Mouse (Mus musculus): ENCODE measurements around the gene Ebf3. TPM values are rescaled to one million over a fixed set of nuclear protein-coding genes. Genes with fewer than 3 reads are reported as not detected.

Ebf3 gene
- total and polyA plus RNA-seq, 3 experiments: 5.0 to 7.5 (median 6.1) TPM

GRCm38 (mm10) chr7:137289290-137289957 lies 24.8 kb downstream of the Ebf3 start:
- DNase-seq: no peak
- no peak overlapping the region for H3K4me3 ChIP-seq

GRCm38 (mm10) chr7:137278171-137278570 lies 36.1 kb downstream of the Ebf3 start:
- peak; percentile 43 to 73 for DNase-seq
- TF ChIP-seq POLR2A (IDR thresholded peaks at IDR 0.05; ENCODE audit: insufficient read depth, low read depth, low read length): no peak
- 0 out of 2 replicates have a peak, but pooled peaks have one; percentile 40 for TF ChIP-seq EP300 (IDR thresholded peaks at IDR 0.05; ENCODE audit: insufficient read depth, low read depth, low read length)
- no peak for TF ChIP-seq CTCF (IDR thresholded peaks at IDR 0.05)
- 46% methylated on average over 7 of the region's 7 CpGs for WGBS
- Histone ChIP-seq H3K4me3 (no peak overlapping the region), H3K4me1 (ENCODE audit: control insufficient read depth, insufficient read depth, low read length) (peaks cover 16% of the 10 kb centered on the region), H3K27ac (no peak overlapping the region), H3K79me2 (replicated peaks; ENCODE audit: control insufficient read depth, insufficient read depth, low read length) (no peaks in the 10 kb centered on the region), H3K9ac (ENCODE audit: low read depth, low read length) (no peak overlapping the region), H3K36me3 (ENCODE audit: control insufficient read depth, insufficient read depth, low read length) (no peaks in the 10 kb centered on the region), H3K27me3 (ENCODE audit: control insufficient read depth, insufficient read depth, low read length) (no peaks in the 10 kb centered on the region)
- intact Hi-C loops (cut with DNase I): no loop called here

More at GRCm38 (mm10) chr7:137289290-137289957, 24.8 kb downstream of the Ebf3 start:
- Histone ChIP-seq H3K79me2 (replicated peaks; ENCODE audit: control insufficient read depth, insufficient read depth, low read length) (no peaks in the 10 kb centered on the region), H3K27ac (no peak overlapping the region), H3K27me3 (ENCODE audit: control insufficient read depth, insufficient read depth, low read length) (no peaks in the 10 kb centered on the region), H3K4me1 (ENCODE audit: control insufficient read depth, insufficient read depth, low read length) (peaks cover 9% of the 10 kb centered on the region), H3K36me3 (ENCODE audit: control insufficient read depth, insufficient read depth, low read length) (no peaks in the 10 kb centered on the region; the same call in 1 of the 2 replicates), H3K9ac (ENCODE audit: low read depth, low read length) (no peak overlapping the region)
- intact Hi-C loops (cut with DNase I): no loop called here
- WGBS: 46% methylated on average over 3 of the region's 3 CpGs
- no peak for TF ChIP-seq POLR2A (IDR thresholded peaks at IDR 0.05; ENCODE audit: insufficient read depth, low read depth, low read length)
- TF ChIP-seq EP300 (IDR thresholded peaks at IDR 0.05; ENCODE audit: insufficient read depth, low read depth, low read length): no peak
- no peak for TF ChIP-seq CTCF (IDR thresholded peaks at IDR 0.05)

DNA sequence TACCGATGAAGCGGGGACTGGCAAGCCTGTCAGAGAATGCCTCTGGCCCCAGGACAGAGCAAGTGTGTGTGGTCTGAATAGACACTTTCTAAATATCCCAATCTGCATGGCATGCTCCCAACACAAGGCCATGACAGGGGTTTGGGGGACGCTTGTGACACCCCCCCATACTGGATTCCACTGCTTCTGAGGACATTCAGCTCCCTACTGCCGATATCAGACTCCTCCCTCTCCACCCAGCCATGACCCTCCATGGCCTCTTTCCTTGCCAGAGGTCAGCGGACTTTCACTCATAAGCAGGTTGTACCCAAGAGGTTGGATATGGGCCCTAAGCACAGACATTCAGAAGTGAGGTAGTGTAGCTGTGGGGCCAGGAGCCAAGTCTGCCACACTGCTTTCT lies 36.5 kb downstream of the Ebf3 start:
- H3K9ac ChIP-seq (ENCODE audit: low read depth, low read length): no peak overlapping the region
- H3K4me1 ChIP-seq (ENCODE audit: control insufficient read depth, insufficient read depth, low read length): peaks cover 16% of the 10 kb centered on the region
- WGBS: 59% methylated on average over 5 of the region's 5 CpGs
- no peak for TF ChIP-seq CTCF (IDR thresholded peaks at IDR 0.05)
- TF ChIP-seq EP300 (IDR thresholded peaks at IDR 0.05; ENCODE audit: insufficient read depth, low read depth, low read length): no peak
- TF ChIP-seq POLR2A (IDR thresholded peaks at IDR 0.05; ENCODE audit: insufficient read depth, low read depth, low read length): no peak
- H3K36me3 ChIP-seq (ENCODE audit: control insufficient read depth, insufficient read depth, low read length): no peaks in the 10 kb centered on the region
- intact Hi-C loops (cut with DNase I): no loop called here
- no peak overlapping the region for H3K4me3 ChIP-seq
- no peak for DNase-seq
- no peaks in the 10 kb centered on the region for H3K27me3 ChIP-seq (ENCODE audit: control insufficient read depth, insufficient read depth, low read length)
- no peaks in the 10 kb centered on the region for H3K79me2 ChIP-seq (replicated peaks; ENCODE audit: control insufficient read depth, insufficient read depth, low read length)
- H3K27ac ChIP-seq: no peak overlapping the region

GRCm38 (mm10) chr7:137272252-137272651 lies 42.0 kb downstream of the Ebf3 start:
- no peak for TF ChIP-seq EP300 (IDR thresholded peaks at IDR 0.05; ENCODE audit: insufficient read depth, low read depth, low read length)
- no peak for TF ChIP-seq CTCF (IDR thresholded peaks at IDR 0.05)
- no peak for TF ChIP-seq POLR2A (IDR thresholded peaks at IDR 0.05; ENCODE audit: insufficient read depth, low read depth, low read length)
- intact Hi-C loops (cut with DNase I): loop anchor here (1.0 kb wide), 1 partner anchor 12 kb away; no protein-coding TSS in a partner anchor
- H3K27ac ChIP-seq: no peak overlapping the region
- H3K79me2 ChIP-seq (replicated peaks; ENCODE audit: control insufficient read depth, insufficient read depth, low read length): no peaks in the 10 kb centered on the region
- WGBS: 88% methylated on average over 10 of the region's 10 CpGs
- no peaks in the 10 kb centered on the region for H3K36me3 ChIP-seq (ENCODE audit: control insufficient read depth, insufficient read depth, low read length)
- DNase-seq: no peak
- no peak overlapping the region for H3K4me3 ChIP-seq
- H3K9ac ChIP-seq (ENCODE audit: low read depth, low read length): no peak overlapping the region
- H3K4me1 ChIP-seq (ENCODE audit: control insufficient read depth, insufficient read depth, low read length): peaks cover 2% of the 10 kb centered on the region
- no peaks in the 10 kb centered on the region for H3K27me3 ChIP-seq (ENCODE audit: control insufficient read depth, insufficient read depth, low read length)

- no peak overlapping the region for H3K9ac ChIP-seq (ENCODE audit: low read depth, low read length)
- no peaks in the 10 kb centered on the region; the same call in none of the 2 replicates for H3K4me1 ChIP-seq (ENCODE audit: control insufficient read depth, insufficient read depth, low read length)
- TF ChIP-seq POLR2A (IDR thresholded peaks at IDR 0.05; ENCODE audit: insufficient read depth, low read depth, low read length) (no peak), EP300 (IDR thresholded peaks at IDR 0.05; ENCODE audit: insufficient read depth, low read depth, low read length) (no peak), CTCF (IDR thresholded peaks at IDR 0.05) (no peak)
- 68% methylated on average over 8 of the region's 8 CpGs for WGBS
- intact Hi-C loops (cut with DNase I): no loop called here
- no peaks in the 10 kb centered on the region for H3K36me3 ChIP-seq (ENCODE audit: control insufficient read depth, insufficient read depth, low read length)
- H3K27me3 ChIP-seq (ENCODE audit: control insufficient read depth, insufficient read depth, low read length): no peaks in the 10 kb centered on the region
- no peak overlapping the region for H3K27ac ChIP-seq
- no peak overlapping the region for H3K4me3 ChIP-seq
- no peaks in the 10 kb centered on the region for H3K79me2 ChIP-seq (replicated peaks; ENCODE audit: control insufficient read depth, insufficient read depth, low read length)
- DNase-seq: no peak
These were observed 45.6 kb downstream of the Ebf3 start for GRCm38 (mm10) chr7:137268452-137269155.

DNA sequence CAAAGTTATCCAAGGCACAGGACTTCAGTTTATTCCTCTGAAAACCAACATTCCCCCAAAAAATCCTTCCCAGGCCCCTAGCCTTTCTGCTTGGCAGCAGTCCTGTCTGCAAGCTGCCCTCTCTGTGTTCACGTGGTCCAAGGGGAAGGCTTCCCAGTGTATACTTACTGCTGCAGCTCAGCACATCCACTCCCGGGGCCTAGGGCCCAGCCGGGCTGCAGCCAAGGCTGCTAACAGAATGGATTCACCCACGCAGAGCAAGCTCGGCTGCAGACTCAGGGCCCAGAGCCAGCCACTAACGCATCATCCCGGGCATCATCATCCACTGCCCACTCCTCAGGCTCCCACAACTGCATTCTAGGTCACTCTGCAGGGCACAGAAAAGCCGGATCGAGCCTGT lies 46.8 kb downstream of the Ebf3 start:
- DNase-seq: peak; percentile 35 to 39
- H3K36me3 ChIP-seq (ENCODE audit: control insufficient read depth, insufficient read depth, low read length): no peaks in the 10 kb centered on the region
- intact Hi-C loops (cut with DNase I): no loop called here
- TF ChIP-seq EP300 (IDR thresholded peaks at IDR 0.05; ENCODE audit: insufficient read depth, low read depth, low read length): no peak
- TF ChIP-seq POLR2A (IDR thresholded peaks at IDR 0.05; ENCODE audit: insufficient read depth, low read depth, low read length): no peak
- no peak for TF ChIP-seq CTCF (IDR thresholded peaks at IDR 0.05)
- no peaks in the 10 kb centered on the region; the same call in none of the 2 replicates for H3K4me1 ChIP-seq (ENCODE audit: control insufficient read depth, insufficient read depth, low read length)
- H3K4me3 ChIP-seq: no peak overlapping the region
- H3K9ac ChIP-seq (ENCODE audit: low read depth, low read length): no peak overlapping the region
- WGBS: 55% methylated on average over 9 of the region's 9 CpGs
- no peaks in the 10 kb centered on the region for H3K27me3 ChIP-seq (ENCODE audit: control insufficient read depth, insufficient read depth, low read length)
- no peak overlapping the region for H3K27ac ChIP-seq
- no peaks in the 10 kb centered on the region for H3K79me2 ChIP-seq (replicated peaks; ENCODE audit: control insufficient read depth, insufficient read depth, low read length)

Measured in heart, adult 2 months (tissue).